Mouse (Mus musculus) c-Kit-positive CD71-negative TER-119-negative erythroid progenitor cells, embryonic 14.5 days (primary cell): Measurements from ENCODE around the gene Dsp.

ENCODE experiments used
- DNase-seq: peaks from one replicate; pipeline ENCODE4 v3.0.0-alpha.2; 2013; ENCODE audit warnings: low read depth

Dsp gene

DNA sequence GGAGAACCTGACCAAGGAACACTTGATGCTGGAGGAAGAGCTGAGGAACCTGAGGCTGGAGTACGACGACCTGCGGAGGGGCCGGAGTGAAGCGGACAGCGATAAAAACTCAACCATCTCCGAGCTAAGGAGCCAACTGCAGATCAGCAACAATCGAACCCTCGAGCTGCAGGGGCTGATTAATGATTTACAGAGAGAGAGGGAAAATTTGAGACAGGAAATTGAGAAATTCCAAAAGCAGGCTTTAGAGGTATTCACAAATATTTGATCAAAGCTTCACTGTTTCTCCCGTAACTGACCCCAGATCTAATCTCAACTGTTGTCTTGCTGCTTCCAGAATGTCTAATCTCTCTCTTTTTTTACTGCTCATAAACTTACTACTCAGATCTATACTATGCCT is 42.3 kb downstream of the Dsp start:
- DNase-seq, result no peak

DNA sequence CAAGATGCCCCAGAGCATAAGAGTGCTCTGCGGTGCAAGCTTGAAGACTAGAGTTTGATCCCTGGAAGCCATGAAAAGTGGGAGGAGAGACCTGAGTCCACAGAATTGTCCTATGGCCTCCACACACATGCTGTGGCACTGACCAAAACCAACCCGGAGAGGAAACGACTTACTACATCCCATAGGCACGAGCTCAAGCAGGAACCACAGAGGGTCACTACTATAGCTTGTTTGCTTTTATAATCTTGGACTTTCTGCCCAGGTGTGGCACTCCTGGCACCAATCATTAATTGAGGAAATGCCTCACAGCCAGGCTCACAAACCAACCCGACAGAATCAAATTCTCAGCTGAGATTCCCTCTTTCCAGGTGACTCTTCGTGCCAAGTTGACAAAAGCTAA is 50.3 kb downstream of the Dsp start:
- no peak for DNase-seq

DNA sequence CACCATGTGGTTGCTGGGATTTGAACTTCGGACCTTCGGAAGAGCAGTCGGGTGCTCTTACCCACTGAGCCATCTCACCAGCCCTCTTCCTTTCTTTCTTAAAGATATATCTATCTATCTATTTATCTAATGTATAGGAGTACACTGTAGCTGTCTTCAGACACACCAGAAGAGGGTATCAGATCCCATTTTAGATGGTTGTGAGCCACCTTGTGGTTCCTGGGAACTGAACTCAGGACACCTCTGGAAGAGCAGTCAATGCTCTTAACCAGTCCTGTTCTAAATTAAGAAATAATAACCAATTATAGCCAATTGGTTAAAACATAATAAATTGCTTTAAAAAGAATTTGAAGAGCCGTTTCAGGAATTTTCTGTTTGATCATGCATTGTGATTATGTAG is 53.1 kb downstream of the Dsp start:
- no peak for DNase-seq

DNA sequence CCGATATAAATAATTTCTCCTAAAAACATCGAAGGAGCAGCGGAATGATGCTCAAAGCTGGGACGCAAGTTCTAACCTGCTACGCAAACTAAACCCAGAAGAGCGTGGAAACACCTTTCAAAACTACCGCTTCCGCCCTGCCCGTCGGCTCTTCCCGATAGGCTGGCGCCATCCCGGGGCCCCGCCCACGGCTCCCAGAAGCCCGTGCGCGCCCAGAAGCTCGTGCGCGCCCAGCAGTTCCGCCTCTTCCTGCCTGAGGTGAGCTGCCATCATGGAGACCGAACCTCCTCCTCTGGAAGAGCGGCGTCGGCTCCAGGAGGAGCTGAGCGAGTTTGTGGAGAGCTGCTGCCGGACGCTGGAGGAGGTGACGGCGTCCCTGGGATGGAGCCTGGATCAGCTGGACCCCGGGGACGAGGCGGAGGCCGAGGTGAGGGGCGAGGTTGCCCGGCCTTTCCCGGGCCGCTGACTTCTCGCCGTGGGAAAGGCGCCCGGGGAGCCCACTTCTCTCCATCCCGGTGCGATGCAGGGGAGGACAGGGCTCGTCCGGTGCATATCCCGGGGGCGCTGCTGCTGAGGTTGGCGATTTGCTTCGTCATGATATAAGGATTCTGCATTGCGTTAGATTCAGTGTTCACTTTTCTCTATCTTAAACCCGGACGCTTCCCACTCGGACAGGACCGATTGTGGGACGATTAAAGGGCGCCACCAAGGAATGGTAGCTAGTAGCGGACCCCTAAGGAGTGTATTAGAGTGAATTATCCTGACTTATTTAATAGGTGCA is 53.8 kb downstream of the Dsp start, which contains the start of gene Snrnp48:
TSS of gene Snrnp48 (plus strand) at position 237 of the 781 bp plus-strand sequence.
- peak; percentile 78 for DNase-seq

DNA sequence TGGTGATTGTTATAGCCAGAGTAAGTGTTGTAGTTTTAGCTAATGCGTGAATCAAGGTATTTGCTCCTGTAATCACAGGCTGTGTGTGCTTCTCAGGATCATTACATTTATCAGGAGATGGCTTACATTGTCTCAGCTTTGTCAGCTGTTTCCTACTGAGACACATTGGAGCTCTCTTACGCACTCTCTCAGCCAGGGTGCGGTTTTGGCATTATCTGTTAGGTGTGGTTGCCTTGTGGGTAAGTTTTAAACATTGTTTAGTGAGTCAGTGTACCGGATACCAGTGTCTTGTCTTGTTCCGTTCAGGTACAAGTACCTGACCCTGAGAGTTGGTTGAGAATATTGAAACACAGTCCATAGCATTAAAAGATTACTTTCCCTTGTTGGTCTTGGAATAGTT is 60.0 kb downstream of the Dsp start:
- DNase-seq, result no peak

DNA sequence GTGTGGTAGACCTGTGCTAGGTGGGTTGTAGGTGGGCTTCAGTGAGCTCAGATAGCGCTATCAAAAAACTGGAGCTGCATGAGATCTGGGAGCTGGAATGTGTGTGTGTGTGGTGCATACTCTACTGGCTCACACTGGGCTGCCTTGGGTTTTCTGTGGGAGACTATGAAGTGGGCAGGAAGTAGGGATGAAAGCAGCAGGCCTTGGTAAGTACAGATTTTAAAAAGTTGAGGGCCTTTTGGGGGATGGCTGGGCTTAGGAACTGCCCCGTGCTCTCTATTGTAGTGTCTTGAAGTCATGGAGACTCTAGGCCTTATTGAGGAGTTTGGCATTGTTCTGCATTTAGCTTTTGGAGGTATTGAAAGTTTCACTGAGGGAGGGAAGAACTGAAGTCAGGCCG is 67.6 kb downstream of the Dsp start:
- no peak for DNase-seq

DNA sequence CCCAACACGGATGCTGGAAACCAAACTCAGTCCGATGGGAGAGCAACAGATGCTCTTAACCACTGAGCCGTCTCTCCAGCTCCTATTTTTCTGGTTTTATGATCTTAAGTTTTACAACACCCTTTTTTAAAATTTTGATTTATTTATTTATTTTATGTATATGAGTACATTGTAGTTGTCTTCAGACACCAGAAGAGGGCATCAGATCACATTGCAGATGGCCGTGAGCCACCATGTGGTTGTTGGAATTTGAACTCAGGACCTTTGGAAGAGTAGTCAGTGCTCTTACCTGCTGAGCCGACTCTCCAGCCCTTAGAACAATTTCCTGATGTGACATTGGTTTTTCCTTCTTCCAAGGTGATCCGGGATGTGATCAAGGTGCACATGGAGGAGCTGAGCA is 69.2 kb downstream of the Dsp start:
- DNase-seq, result no peak

DNA sequence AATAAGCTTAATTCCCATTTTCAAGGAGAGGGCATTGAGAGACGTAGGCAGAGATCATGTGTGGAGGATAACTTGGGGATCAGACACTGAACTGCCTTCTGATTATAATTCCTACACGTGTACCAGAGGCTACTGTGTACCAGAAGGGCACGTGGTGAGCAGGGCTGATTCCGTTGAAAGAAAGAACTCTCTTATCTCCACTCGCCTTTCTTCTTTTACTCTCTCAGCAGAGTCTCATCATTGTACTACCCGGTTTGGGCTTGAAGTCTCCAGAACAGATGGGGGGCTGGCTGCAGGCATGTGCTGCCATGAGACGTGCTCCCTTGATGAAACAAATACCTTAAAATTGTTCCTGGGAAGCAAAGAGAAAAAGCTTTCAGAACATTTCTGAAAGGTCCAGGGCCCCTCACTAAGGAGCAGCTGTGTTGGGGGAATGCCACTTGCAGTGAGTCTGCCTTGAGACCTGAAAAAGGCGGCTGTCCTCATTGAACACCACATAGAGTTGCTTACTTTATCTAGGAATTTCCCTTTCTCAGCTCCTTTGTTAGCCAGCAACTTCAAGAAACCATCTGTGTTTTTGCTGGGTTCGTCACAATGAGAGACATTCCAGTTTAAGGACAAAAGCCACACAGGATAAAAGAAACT is 79.2 kb downstream of the Dsp start:
- no peak for DNase-seq

DNA sequence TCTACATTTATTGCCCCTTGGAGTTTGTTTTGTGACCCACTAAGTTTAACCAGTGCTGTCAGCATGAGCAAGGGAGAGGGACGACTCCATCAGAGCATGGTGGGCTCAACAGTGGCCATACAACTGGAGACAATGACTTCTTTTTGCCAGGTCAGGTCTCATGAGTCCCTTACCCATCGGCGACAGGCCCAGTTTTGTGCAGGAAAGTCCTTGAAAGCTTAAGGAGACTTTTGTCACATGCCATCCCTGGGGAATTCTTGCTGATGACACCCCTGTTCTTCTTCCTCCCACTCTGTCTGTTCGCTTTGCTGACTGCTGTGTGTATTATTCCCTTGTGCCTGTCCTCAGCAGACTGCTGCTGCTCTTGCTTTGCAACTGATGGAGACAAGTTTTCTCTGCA is 81.3 kb downstream of the Dsp start:
- no peak for DNase-seq

DNA sequence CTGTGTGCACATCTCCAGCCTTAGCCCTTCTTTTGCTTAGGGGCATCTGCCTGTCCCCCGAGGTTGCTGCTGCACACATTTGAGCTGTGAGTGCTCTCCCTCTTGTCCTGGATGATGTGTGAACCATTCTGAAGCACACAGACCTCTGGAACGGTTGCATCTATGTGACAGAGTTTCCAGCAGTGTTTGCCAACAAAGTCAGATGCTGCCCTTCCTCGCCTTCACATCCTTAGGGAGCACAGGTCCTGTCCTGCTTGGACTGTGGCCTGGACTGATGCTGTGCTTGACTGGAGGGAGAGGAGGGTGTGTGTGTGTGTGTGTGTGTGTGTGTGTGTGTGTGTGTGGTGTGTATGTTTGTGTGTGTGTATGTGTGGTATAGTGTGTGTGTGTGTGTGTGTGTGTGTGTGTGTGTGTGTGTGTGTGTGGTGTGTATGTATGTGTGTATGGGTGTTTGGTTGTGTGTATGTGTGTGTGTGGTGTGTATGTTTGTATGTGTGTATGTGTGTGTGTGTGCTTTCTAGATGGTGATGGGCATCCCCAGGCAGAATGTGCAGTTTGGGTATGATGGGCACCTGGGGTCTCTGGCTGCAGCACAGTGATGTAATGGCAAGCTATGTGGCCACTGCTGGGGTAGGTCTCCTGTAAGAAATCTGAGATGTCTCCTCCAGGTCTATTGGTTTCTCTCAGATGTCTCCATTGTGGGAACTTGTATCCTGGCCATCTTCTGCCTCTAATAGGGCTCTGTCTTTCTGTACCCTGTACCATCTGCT is 81.9 kb downstream of the Dsp start:
- DNase-seq, result no peak

DNA sequence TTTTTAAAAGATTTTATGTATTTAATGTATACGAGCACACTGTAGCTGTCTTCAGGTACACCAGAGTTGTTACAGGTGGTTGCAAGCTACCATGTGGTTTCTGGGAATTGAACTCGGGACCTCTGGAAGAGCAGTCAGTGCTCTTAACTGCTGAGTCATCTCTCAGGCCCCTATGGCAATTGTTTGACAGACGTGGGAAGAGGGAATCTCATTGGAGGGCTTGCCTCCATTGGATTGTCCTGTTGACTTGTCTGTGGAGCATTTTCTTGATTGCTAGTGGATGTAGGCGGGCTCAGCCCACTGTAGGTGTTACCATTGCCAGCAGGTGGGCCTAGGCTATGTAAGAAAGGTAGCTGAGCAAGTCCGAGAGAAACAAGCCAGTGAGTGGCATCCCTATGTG is 83.6 kb downstream of the Dsp start:
- no peak for DNase-seq

DNA sequence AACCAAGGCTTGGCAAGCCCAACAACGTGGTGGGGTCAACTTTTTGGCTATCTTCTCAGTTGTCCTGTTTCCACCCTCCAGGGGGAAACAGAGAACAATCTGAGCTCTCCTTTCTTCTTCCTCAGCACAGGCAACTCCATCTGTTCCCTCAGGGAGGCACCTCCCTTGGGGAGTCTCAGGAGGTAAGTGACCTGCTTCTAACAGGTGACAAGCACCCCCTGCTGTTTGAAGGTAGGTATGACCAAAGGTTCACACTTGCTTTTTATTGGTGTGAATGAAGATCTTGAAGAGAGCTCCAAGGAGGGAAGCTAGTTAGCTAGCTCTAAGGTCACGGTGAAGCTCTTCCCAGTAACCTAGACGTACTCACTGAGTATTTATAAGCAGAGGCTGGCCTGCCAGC is 84.3 kb downstream of the Dsp start:
- peak; percentile 9 for DNase-seq

DNA sequence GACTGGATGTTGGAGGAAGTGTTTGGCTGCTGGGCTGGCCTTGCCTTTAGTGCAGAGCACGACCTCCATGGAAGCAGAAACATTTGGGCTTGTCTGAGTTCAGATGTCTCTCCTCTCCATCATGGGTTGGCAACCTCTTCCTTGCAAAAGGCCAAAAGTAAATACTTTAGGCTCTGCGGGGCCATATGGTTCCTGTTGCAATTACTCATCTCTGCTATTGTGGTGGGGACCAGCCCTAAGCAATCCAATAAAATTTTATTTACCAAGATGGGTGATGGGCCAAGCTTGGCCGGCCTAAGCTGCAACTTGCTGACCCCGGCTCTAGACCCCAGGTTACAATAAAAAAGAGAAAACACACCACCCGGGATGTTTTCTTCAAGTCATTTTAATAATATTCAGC is 97.1 kb downstream of the Dsp start:
- no peak for DNase-seq
